Mouse (Mus musculus): ENCODE measurements around the gene Clic3. TPM values are rescaled to one million over a fixed set of nuclear protein-coding genes. Genes with fewer than 3 reads are reported as not detected.
A peak's percentile ranks its signal among the peaks of the same experiment; 100 is the strongest.
"Not testable (repeated sequence)": the region's sequence is repeated elsewhere in the genome, so short reads cannot be mapped to it uniquely, and the experiment has no call there.

Gene Clic3
- 1.1 and 1.9 TPM in 2 replicates for polyA plus RNA-seq (2016; fragmentation: Nextera tagmentation; extraction: Ambion mirVana)

GRCm38 (mm10) chr2:25456205-25456953, at the start of gene Clic3:
Gene Clic3 (plus strand): TSS chr2:25456838.
- no peak within 1 kb of the TSS for H3K27ac ChIP-seq (replicated peaks)
- no peaks in the 10 kb centered on the region for H3K9me3 ChIP-seq (replicated peaks)
- H3K36me3 ChIP-seq = peaks cover 17% of the 10 kb centered on the region; the same call in 1 of the 2 replicates
- WGBS = 71% methylated on average over 14 of the region's 14 CpGs
- H3K4me1 ChIP-seq = peaks cover 23% of the 10 kb centered on the region
- H3K27me3 ChIP-seq (ENCODE audit: low read depth, poor library complexity, severe bottlenecking) = no peaks in the 10 kb centered on the region
- no peak for DNase-seq (ENCODE audit: low spot score)
- H3K4me3 ChIP-seq = no peak within 1 kb of the TSS

DNA sequence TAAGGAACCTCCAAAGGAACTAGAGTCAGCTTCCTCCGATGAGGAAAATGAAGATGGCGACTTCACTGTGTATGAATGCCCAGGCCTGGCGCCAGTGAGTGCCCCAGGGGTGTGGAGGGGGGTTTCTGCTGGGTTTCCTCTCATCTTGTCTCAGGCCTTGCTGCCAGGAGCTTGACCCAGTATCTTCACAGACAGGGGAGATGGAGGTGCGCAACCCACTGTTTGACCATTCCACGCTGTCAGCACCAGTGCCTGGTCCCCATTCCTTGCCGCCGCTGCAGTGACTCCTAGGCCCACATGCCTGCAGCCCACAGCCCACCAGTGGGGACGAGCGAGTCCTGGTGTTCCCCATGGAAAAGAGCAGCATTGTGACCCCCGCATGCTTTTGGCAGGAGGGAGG, 47.7 kb upstream of the Clic3 start:
- peaks cover 9% of the 10 kb centered on the region; the same call in 1 of the 2 replicates for H3K27me3 ChIP-seq (ENCODE audit: low read depth, poor library complexity, severe bottlenecking)
- DNase-seq (ENCODE audit: low spot score) = no peak
- H3K36me3 ChIP-seq = peaks cover 33% of the 10 kb centered on the region
- peaks cover 16% of the 10 kb centered on the region for H3K4me1 ChIP-seq
- no peaks in the 10 kb centered on the region for H3K9me3 ChIP-seq (replicated peaks)
- no peak overlapping the region for H3K27ac ChIP-seq (replicated peaks)
- WGBS = 85% methylated on average over 10 of the region's 10 CpGs
- no peak overlapping the region for H3K4me3 ChIP-seq

- peaks cover 14% of the 10 kb centered on the region for H3K36me3 ChIP-seq
- H3K4me1 ChIP-seq; H3K4me3 ChIP-seq; H3K27ac ChIP-seq (replicated peaks); DNase-seq (ENCODE audit: low spot score); H3K9me3 ChIP-seq (replicated peaks); H3K27me3 ChIP-seq (ENCODE audit: low read depth, poor library complexity, severe bottlenecking): not testable (repeated sequence)
Measured at GRCm38 (mm10) chr2:25413436-25413835, 43.2 kb upstream of the Clic3 start.

- H3K27me3 ChIP-seq (ENCODE audit: low read depth, poor library complexity, severe bottlenecking) = 0 out of 2 replicates have a peak, but pooled peaks cover under 1% of the 10 kb centered on the region
- 26% methylated on average over 3 of the region's 3 CpGs for WGBS
- H3K4me1 ChIP-seq = peaks cover 8% of the 10 kb centered on the region; the same call in 1 of the 2 replicates
- DNase-seq (ENCODE audit: low spot score) = no peak
- no peaks in the 10 kb centered on the region for H3K9me3 ChIP-seq (replicated peaks)
- no peak overlapping the region for H3K4me3 ChIP-seq
- no peaks in the 10 kb centered on the region for H3K36me3 ChIP-seq
- no peak overlapping the region for H3K27ac ChIP-seq (replicated peaks)
Measured at GRCm38 (mm10) chr2:25417426-25417825, 39.2 kb upstream of the Clic3 start.

- Histone ChIP-seq H3K36me3 (no peaks in the 10 kb centered on the region), H3K27ac (replicated peaks) (no peak overlapping the region), H3K4me1 (peaks cover 3% of the 10 kb centered on the region; the same call in 1 of the 2 replicates), H3K9me3 (replicated peaks) (no peaks in the 10 kb centered on the region), H3K4me3 (no peak overlapping the region), H3K27me3 (ENCODE audit: low read depth, poor library complexity, severe bottlenecking) (peaks cover 43% of the 10 kb centered on the region)
- WGBS = 23% methylated on average over 3 of the region's 3 CpGs
- peak; percentile 60 for DNase-seq (ENCODE audit: low spot score)
Measured at GRCm38 (mm10) chr2:25421896-25422295, 34.7 kb upstream of the Clic3 start.

- H3K9me3 ChIP-seq (replicated peaks) = no peaks in the 10 kb centered on the region
- DNase-seq (ENCODE audit: low spot score) = no peak
- no peak within 1 kb of the TSS for H3K27ac ChIP-seq (replicated peaks)
- H3K27me3 ChIP-seq (ENCODE audit: low read depth, poor library complexity, severe bottlenecking) = peaks cover 43% of the 10 kb centered on the region
- no peaks in the 10 kb centered on the region for H3K36me3 ChIP-seq
- no peaks in the 10 kb centered on the region for H3K4me1 ChIP-seq
- 72% methylated on average over 17 of the region's 17 CpGs for WGBS
- no peak within 1 kb of the TSS for H3K4me3 ChIP-seq
Measured at GRCm38 (mm10) chr2:25422587-25423410, 33.8 kb upstream of the Clic3 start, which contains the start of gene Fut7. Gene Fut7 (plus strand): TSS chr2:25423267.

DNA sequence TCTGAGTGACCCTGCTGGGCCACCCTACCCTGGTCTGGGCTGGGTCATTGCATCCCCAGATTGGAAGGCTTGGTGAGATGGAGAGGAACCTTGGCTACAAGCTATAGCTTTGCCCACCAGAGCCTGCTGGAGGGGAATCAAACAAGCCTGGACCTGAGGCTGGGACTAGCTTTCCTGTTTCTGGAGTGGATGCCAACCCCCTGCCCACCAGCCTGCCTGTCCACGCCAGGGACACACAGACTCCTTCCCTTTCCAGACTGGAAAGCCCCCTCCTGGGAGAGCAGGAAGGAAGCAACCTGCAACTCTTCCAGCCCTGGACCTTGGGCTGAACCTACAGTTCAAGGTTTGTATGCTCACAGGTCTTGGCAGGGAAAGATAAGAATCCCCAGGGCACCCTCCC, 33.0 kb upstream of the Clic3 start:
- H3K4me3 ChIP-seq = no peak overlapping the region
- H3K36me3 ChIP-seq = no peaks in the 10 kb centered on the region
- 70% methylated on average over 1 of the region's 1 CpGs for WGBS
- DNase-seq (ENCODE audit: low spot score) = no peak
- no peak overlapping the region for H3K27ac ChIP-seq (replicated peaks)
- peaks cover 43% of the 10 kb centered on the region for H3K27me3 ChIP-seq (ENCODE audit: low read depth, poor library complexity, severe bottlenecking)
- H3K4me1 ChIP-seq = peaks cover 5% of the 10 kb centered on the region; the same call in 1 of the 2 replicates
- H3K9me3 ChIP-seq (replicated peaks) = no peaks in the 10 kb centered on the region

DNA sequence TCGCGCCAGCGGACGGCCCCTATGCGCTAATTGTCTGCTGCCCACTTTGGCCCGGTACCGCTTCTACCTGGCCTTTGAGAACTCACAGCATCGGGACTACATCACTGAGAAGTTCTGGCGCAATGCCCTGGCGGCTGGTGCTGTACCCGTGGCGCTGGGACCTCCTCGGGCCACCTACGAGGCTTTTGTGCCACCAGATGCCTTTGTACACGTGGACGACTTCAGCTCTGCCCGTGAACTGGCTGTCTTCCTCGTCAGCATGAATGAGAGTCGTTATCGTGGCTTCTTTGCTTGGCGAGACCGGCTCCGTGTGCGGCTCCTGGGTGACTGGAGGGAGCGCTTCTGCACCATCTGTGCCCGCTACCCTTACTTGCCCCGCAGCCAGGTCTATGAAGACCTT, 31.2 kb upstream of the Clic3 start:
- no peaks in the 10 kb centered on the region for H3K36me3 ChIP-seq
- no peak overlapping the region for H3K27ac ChIP-seq (replicated peaks)
- no peak overlapping the region for H3K4me3 ChIP-seq
- no peaks in the 10 kb centered on the region for H3K9me3 ChIP-seq (replicated peaks)
- peaks cover 60% of the 10 kb centered on the region for H3K27me3 ChIP-seq (ENCODE audit: low read depth, poor library complexity, severe bottlenecking)
- WGBS = 52% methylated on average over 27 of the region's 27 CpGs
- DNase-seq (ENCODE audit: low spot score) = no peak
- H3K4me1 ChIP-seq = peaks cover 23% of the 10 kb centered on the region

DNA sequence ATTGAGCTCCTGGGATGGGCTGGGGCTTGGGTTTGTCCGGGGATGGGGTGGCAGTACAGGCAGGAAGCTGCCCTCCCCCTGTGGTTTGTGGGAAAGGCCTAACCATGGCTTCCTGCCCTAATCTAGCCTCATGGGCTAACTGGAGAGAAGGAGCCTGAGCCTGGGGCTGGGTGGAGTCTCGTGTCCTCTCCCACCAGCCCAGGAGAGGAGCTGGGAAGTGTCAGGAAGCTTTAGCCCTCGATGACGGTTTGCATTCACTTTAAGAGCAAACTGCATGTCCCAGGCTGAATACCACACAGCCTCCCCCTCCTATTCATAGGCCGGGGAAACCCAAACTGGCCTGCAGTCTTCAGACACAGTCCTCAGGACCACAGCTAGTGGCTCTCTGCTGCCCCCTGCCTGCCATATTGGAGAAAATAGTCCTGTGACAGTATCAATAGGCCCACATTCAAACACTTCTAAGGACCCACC, 29.9 kb upstream of the Clic3 start:
- H3K36me3 ChIP-seq = no peaks in the 10 kb centered on the region
- no peak overlapping the region for H3K4me3 ChIP-seq
- H3K9me3 ChIP-seq (replicated peaks) = no peaks in the 10 kb centered on the region
- peak; percentile 81 for DNase-seq (ENCODE audit: low spot score)
- peaks cover 36% of the 10 kb centered on the region for H3K4me1 ChIP-seq
- WGBS = 36% methylated on average over 5 of the region's 5 CpGs
- H3K27me3 ChIP-seq (ENCODE audit: low read depth, poor library complexity, severe bottlenecking) = peaks cover 65% of the 10 kb centered on the region
- H3K27ac ChIP-seq (replicated peaks) = no peak overlapping the region

GRCm38 (mm10) chr2:25427256-25427655, 29.4 kb upstream of the Clic3 start:
- H3K4me1 ChIP-seq = peaks cover 41% of the 10 kb centered on the region
- no peaks in the 10 kb centered on the region for H3K9me3 ChIP-seq (replicated peaks)
- H3K27ac ChIP-seq (replicated peaks) = no peak overlapping the region
- H3K27me3 ChIP-seq (ENCODE audit: low read depth, poor library complexity, severe bottlenecking) = peaks cover 65% of the 10 kb centered on the region
- DNase-seq (ENCODE audit: low spot score) = no peak
- no peak overlapping the region for H3K4me3 ChIP-seq
- WGBS = 88% methylated on average over 5 of the region's 5 CpGs
- no peaks in the 10 kb centered on the region for H3K36me3 ChIP-seq

DNA sequence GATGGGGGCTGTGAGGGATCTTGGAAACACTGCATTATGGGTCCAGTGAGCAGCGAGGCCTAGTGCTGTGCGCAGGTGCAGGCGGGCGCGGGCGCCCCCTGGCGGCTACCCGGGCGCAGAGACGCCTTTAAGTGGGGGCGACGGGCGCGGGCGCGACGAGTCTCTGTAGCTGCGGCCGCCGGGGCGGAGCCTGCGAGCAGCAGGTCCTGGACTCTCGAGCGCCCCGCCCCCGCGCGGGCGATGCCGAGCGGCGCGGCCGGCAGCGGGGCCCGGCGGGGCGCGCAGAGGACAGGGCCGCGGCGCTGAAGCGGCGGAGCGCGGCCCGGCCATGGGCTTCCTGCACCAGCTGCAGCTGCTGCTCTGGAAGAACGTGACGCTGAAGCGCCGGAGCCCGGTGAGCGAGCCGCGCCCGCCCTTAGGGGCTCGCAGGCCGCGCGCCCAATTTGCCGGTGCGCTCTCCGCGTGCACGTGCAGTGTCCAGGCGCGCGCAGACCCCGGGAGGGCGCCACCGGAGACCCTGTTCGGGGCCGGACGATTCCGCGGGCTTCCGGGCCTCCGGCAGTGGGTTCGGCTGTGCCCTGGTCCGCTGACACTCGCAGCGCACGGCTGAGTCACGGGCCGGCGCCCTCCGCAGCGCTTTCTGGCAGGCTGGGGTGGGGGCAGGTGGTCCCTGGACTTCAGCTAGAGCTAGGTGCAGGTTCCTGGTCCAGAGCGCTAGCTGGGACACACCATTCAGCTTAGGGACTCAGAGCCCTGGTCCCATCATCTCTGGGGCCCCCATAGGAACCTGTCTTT, 28.0 kb upstream of the Clic3 start, which contains the start of gene Abca2:
Gene Abca2, plus strand, starts transcription at position 262 of the 795 bp plus-strand sequence.
- peaks cover 48% of the 10 kb centered on the region for H3K4me1 ChIP-seq
- H3K36me3 ChIP-seq = peaks cover 6% of the 10 kb centered on the region; the same call in 1 of the 2 replicates
- H3K27me3 ChIP-seq (ENCODE audit: low read depth, poor library complexity, severe bottlenecking) = peaks cover 53% of the 10 kb centered on the region
- no peaks in the 10 kb centered on the region for H3K9me3 ChIP-seq (replicated peaks)
- peak within 1 kb of the TSS; percentile 87 for H3K4me3 ChIP-seq
- WGBS = under 1% methylated on average over 89 of the region's 89 CpGs
- peak within 1 kb of the TSS; percentile 91 for H3K27ac ChIP-seq (replicated peaks)
- DNase-seq (ENCODE audit: low spot score) = peak; percentile 94
